Mouse (Mus musculus) liver, embryonic 14.5 days (tissue): ENCODE data around the gene Klf2. TPM values are rescaled to one million over a fixed set of nuclear protein-coding genes. Genes with fewer than 3 reads are reported as not detected.

Experiments
- ATAC-seq: fragments of 200-750 bp; cut with Nextera tagmentation; 2 replicates; pipeline ENCODE4 v1.8.0; 2017; ENCODE audit warnings: moderate number of reproducible peaks, mild to moderate bottlenecking, moderate library complexity; ENCODE audit not compliant: insufficient read depth
- DNase-seq, 3 experiments: peaks; one replicate each; pipeline ENCODE4 v3.0.0-alpha.2; 2012 to 2013; ENCODE audit warnings: low read depth in 3 of 3, low spot score in 3 of 3
- H3K27ac ChIP-seq: fragments of 300-500 bp; sonication (generic); 2 replicates; pipeline ENCODE4 v1.5.1; 2014; ENCODE audit warnings: moderate library complexity, mild to moderate bottlenecking, control low read depth, inconsistent platforms
- H3K27me3 ChIP-seq: fragments of 300-500 bp; sonication (generic); 2 replicates; pipeline ENCODE4 v1.6.1; 2014; ENCODE audit warnings: mild to moderate bottlenecking, low read length, moderate library complexity; ENCODE audit not compliant: control insufficient read depth, insufficient read depth
- H3K36me3 ChIP-seq: fragments of 300-500 bp; sonication (generic); replicated peaks from 2 replicates; pipeline ENCODE4 v1.6.1; 2014; ENCODE audit warnings: low read depth; ENCODE audit not compliant: control insufficient read depth, insufficient read depth
- H3K4me1 ChIP-seq, 2 experiments: fragments of 200-500 bp in 1 of 2; fragments of 300-500 bp in 1 of 2; sonication (generic) in 1 of 2; replicated peaks; 2 replicates each; pipeline ENCODE4 v1.6.1; 2012 to 2014; ENCODE audit warnings: antibody characterized with exemption in 1 of 2, inconsistent platforms in 1 of 2, low read length in 1 of 2; ENCODE audit not compliant: control insufficient read depth in 2 of 2, insufficient read depth in 2 of 2
- H3K4me2 ChIP-seq: fragments of 300-500 bp; sonication (generic); 2 replicates; pipeline ENCODE4 v1.6.1; 2014; ENCODE audit warnings: low read depth, mild to moderate bottlenecking, control low read depth, moderate library complexity
- H3K4me3 ChIP-seq, 2 experiments: fragments of 200-500 bp in 1 of 2; fragments of 300-500 bp in 1 of 2; sonication (generic) in 1 of 2; 2 replicates each; pipeline ENCODE4 v1.5.1; 2012 to 2014; ENCODE audit warnings: low read depth in 2 of 2, low read length in 2 of 2, mild to moderate bottlenecking in 2 of 2, control low read depth in 1 of 2, inconsistent platforms in 1 of 2, moderate library complexity in 1 of 2; ENCODE audit not compliant: insufficient read depth in 1 of 2
- H3K9ac ChIP-seq: fragments of 300-500 bp; sonication (generic); replicated peaks from 2 replicates; pipeline ENCODE4 v1.6.1; 2014; ENCODE audit warnings: mild to moderate bottlenecking, control low read depth, moderate library complexity
- H3K9me3 ChIP-seq: fragments of 300-500 bp; sonication (generic); 2 replicates; pipeline ENCODE4 v1.6.1; 2016; ENCODE audit warnings: low read length, mixed read lengths; ENCODE audit not compliant: control insufficient read depth
- CTCF ChIP-seq: IDR thresholded peaks from 2 replicates; pipeline ENCODE4 v1.5.1; 2016; ENCODE audit warnings: antibody characterized with exemption, low read depth, control low read depth
- EP300 ChIP-seq: IDR thresholded peaks from 2 replicates; pipeline ENCODE4 v1.6.1; 2016; ENCODE audit warnings: antibody characterized with exemption, low read depth
- WGBS: fragments of 180-500 bp; shearing (Covaris S2); extraction: QIAGEN DNeasy Blood & Tissue Kit; methylation state at CpG from one replicate; pipeline ENCODE4 v1.1.7; 2014; ENCODE audit not compliant: insufficient replicate concordance; 5-methylcytosine and 5-hydroxymethylcytosine counted together
- polyA plus RNA-seq, 2 experiments: library from polyadenylated mRNA; depleted of rRNA in 1 of 2; stranded (reverse) in 1 of 2; unstranded in 1 of 2; fragments of >200 nt; fragmentation: Nextera tagmentation in 1 of 2; extraction: Ambion mirVana in 1 of 2; gene quantifications; 2 replicates each; pipeline versions ENCODE4 v1.2.1 to v1.2.3; 2012 to 2014

The Klf2 gene
- polyA plus RNA-seq, 2 experiments, result 2.0 to 2.9 TPM

DNA sequence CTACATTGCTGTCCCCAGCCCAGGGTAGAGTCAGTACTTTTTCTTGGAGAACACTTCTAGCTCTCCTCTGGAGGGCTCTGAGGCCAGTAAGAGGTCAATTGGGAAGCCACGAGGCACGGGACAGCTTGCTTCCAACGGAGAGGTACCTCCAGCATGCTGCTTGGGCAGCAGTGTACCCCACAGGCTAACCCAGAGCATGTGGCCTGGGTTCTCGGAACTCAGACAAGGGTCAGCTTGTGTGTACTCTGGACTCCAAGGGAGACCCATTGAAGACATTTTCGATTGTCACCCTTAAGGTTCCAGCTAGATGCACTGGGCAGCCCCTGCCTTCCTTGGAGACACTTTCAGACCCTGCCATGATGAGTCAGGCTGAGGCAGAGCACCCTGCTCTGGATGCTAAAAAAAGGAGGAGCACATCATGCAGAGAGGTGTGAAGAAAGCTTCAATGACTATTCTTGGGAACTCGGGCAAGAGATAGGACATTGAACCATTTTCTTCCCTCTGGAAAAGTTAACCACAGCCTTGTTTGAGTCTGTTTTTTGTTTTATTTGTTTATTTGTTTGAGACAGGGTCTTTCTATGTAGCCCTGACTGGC lies 4.4 kb downstream of the Klf2 start:
- DNase-seq (no peak), ATAC-seq (no peak)
- no peak for TF ChIP-seq CTCF
- H3K27ac ChIP-seq, result no peak overlapping the region
- whole genome bisulfite sequencing, result 42% methylated on average over 6 of the region's 6 CpGs
- no peak overlapping the region for H3K9ac ChIP-seq
- no peaks in the 10 kb centered on the region; a peak in 1 of 4 replicates for H3K4me1 ChIP-seq
- no peaks in the 10 kb centered on the region for H3K36me3 ChIP-seq
- H3K4me2 ChIP-seq, result no peak overlapping the region
- peaks cover 29% of the 10 kb centered on the region for H3K27me3 ChIP-seq
- no peaks in the 10 kb centered on the region for H3K9me3 ChIP-seq
- H3K4me3 ChIP-seq, result no peak overlapping the region

DNA sequence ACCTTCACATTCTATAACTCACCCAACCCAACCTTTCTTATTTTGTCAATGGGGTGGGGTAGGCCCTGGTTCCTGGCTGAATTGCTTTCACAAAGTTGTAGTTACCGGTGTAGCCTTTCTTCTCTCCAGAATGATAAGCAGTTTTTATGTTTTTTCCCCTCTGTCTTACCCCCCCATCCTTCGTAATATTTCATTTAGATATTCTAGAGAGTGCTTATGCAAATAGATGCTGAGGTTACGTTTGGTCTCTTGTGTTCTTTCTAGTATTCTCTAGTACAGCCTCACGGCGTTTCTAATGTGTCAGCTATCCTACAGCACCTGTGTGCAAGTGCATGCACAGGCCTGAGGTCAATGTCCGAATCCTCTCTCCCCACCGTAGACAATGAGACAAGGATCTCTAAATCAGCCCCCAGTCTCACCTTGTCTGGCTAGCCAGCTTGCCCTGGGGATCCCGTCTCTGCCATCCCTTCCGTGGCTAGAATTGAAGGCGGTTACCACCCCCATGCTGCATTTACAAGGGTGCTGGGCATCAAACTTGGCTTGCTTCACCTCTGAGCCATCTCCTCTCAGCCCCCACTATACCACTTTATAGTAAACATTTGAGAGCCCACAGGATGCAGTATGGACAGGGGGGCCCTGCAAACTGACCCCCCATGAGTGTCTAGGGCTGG lies 5.3 kb downstream of the Klf2 start:
- H3K27ac ChIP-seq, result no peak overlapping the region
- H3K4me2 ChIP-seq, result no peak overlapping the region
- DNase-seq (no peak), ATAC-seq (no peak)
- H3K27me3 ChIP-seq, result peaks cover 22% of the 10 kb centered on the region
- H3K9me3 ChIP-seq, result no peaks in the 10 kb centered on the region
- H3K36me3 ChIP-seq, result no peaks in the 10 kb centered on the region
- H3K4me3 ChIP-seq, result no peak overlapping the region
- 65% methylated on average over 10 of the region's 10 CpGs for WGBS
- no peak overlapping the region for H3K9ac ChIP-seq
- TF ChIP-seq CTCF (no peak), EP300 (no peak)
- no peaks in the 10 kb centered on the region; a peak in 1 of 4 replicates for H3K4me1 ChIP-seq

DNA sequence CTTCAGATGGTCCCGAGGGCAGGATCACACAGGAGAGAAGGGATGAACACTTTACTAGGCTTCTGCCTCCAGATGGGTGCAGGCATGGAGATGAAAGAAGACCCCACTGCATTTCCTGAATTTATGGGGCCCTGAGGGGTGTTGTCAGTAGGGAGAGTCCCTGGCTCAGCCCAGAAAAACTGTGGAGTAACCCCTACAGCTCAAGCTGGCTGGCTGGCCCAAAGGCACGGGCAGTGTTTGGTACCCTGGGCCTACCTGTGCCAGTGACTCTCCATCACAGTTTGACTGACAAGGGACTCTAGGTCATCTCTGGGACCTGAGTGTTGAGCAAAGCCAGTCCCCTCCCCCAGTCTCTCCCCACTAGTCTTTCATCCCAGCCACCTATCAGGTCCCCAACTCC lies 5.9 kb downstream of the Klf2 start:
- 72% methylated on average over 2 of the region's 2 CpGs for WGBS
- peaks cover 16% of the 10 kb centered on the region for H3K27me3 ChIP-seq
- no peak overlapping the region for H3K4me2 ChIP-seq
- no peak for TF ChIP-seq EP300
- TF ChIP-seq CTCF, result no peak
- ATAC-seq (no peak), DNase-seq (no peak)
- H3K4me1 ChIP-seq, result no peaks in the 10 kb centered on the region; a peak in 1 of 4 replicates
- H3K36me3 ChIP-seq, result no peaks in the 10 kb centered on the region
- H3K9me3 ChIP-seq, result no peaks in the 10 kb centered on the region
- H3K27ac ChIP-seq, result no peak overlapping the region
- H3K9ac ChIP-seq, result no peak overlapping the region
- no peak overlapping the region for H3K4me3 ChIP-seq

DNA sequence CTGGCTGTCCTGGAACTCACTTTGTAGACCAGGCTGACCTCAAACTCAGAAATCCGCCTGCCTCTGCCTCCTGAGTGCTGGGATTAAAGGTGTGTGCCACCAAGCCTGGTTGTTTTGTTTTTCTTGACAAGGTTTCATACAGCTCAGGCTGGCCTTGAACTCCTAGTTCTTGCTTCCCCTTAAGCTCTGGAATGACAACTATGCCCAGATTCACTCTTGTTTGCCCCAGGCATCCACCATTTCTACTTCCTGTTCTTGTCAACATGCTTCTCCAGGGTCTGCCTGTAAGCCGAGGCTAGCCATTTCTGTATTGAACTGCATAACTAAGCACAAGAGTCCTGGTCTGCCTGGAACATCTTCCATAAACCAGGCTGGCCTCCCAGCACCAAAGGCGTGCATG lies 10.3 kb downstream of the Klf2 start:
- H3K27me3 ChIP-seq, result no peaks in the 10 kb centered on the region
- H3K9me3 ChIP-seq, result no peaks in the 10 kb centered on the region
- no peak for TF ChIP-seq EP300
- H3K4me1 ChIP-seq, result no peaks in the 10 kb centered on the region
- H3K27ac ChIP-seq, result no peak overlapping the region
- H3K9ac ChIP-seq, result no peak overlapping the region
- no peak overlapping the region for H3K4me3 ChIP-seq
- 51% methylated on average over 3 of the region's 3 CpGs for WGBS
- no peak for DNase-seq
- no peaks in the 10 kb centered on the region for H3K36me3 ChIP-seq
- ATAC-seq, result no peak
- no peak overlapping the region for H3K4me2 ChIP-seq

DNA sequence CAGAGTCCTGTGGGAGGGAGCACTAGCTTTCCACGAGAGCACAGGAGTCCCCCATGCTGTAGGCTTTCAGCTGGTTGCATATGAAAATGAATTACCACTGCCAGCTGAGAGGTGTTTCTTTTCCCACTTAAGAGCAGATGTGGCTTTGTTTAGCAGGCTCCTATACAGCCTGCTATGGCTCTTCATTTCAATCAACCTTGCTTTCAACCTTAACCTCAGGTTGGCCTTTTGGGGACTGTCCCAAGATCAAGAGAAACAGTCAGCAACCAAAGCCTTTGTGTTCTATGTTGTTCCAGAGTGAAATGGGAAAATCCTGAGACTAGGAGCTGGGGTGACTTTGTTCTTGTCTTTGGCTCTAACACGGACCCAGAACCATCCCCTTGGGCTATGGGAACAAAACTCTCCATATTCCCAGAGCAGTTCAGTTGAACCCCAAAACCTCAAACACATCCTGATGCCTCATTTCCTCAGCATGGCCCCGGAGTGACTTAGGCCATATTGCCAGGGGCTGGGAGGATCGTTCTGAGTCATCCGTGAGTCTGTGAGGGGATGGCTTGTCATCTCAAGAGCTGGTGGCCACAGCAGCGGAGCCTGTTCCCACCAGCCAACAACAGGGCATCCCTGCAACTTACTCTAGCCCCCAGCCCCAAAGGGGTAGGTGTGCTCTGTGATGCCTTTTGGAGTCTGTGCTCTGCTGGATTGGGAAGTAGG lies 12.1 kb downstream of the Klf2 start:
- no peaks in the 10 kb centered on the region for H3K27me3 ChIP-seq
- H3K9ac ChIP-seq, result no peak overlapping the region
- no peaks in the 10 kb centered on the region for H3K4me1 ChIP-seq
- ATAC-seq (no peak), DNase-seq (no peak)
- no peak overlapping the region for H3K27ac ChIP-seq
- no peaks in the 10 kb centered on the region for H3K9me3 ChIP-seq
- TF ChIP-seq CTCF, result no peak
- no peak for TF ChIP-seq EP300
- H3K4me3 ChIP-seq, result no peak overlapping the region
- 61% methylated on average over 6 of the region's 6 CpGs for WGBS
- no peaks in the 10 kb centered on the region for H3K36me3 ChIP-seq
- H3K4me2 ChIP-seq, result no peak overlapping the region
